Mouse (Mus musculus) lung, embryonic 16.5 days (tissue): ENCODE results near the gene Celsr1. TPM values are rescaled to one million over a fixed set of nuclear protein-coding genes. Genes with fewer than 3 reads are reported as not detected.

Experiments used
- ATAC-seq: fragments of 200-750 bp; cut with Nextera tagmentation; 2 replicates; pipeline ENCODE4 v1.8.0; 2017; ENCODE audit warnings: low read depth, mild to moderate bottlenecking, moderate library complexity
- H3K27ac ChIP-seq: fragments of 300-500 bp; sonication (generic); 2 replicates; pipeline ENCODE4 v1.5.1; 2014; ENCODE audit warnings: mild to moderate bottlenecking, control low read depth, low read length
- H3K27me3 ChIP-seq: fragments of 300-500 bp; sonication (generic); 2 replicates; pipeline ENCODE4 v1.6.1; 2014; ENCODE audit warnings: low read depth, low read length, mixed read lengths; ENCODE audit not compliant: control insufficient read depth, insufficient read depth
- H3K36me3 ChIP-seq: fragments of 300-500 bp; sonication (generic); 2 replicates; pipeline ENCODE4 v1.6.1; 2014; ENCODE audit warnings: low read length; ENCODE audit not compliant: control insufficient read depth, insufficient read depth
- H3K4me1 ChIP-seq: fragments of 300-500 bp; sonication (generic); replicated peaks from 2 replicates; pipeline ENCODE4 v1.6.1; 2014; ENCODE audit warnings: low read length, mixed read lengths; ENCODE audit not compliant: control insufficient read depth, insufficient read depth
- H3K4me2 ChIP-seq: fragments of 300-500 bp; sonication (generic); 2 replicates; pipeline ENCODE4 v1.6.1; 2014; ENCODE audit warnings: low read depth, low read length, control low read depth
- H3K4me3 ChIP-seq: fragments of 300-500 bp; sonication (generic); 2 replicates; pipeline ENCODE4 v1.5.1; 2014; ENCODE audit warnings: mild to moderate bottlenecking, low read length, control low read depth
- H3K9ac ChIP-seq: fragments of 300-500 bp; sonication (generic); 2 replicates; pipeline ENCODE4 v1.6.1; 2014; ENCODE audit warnings: low read length, control low read depth
- H3K9me3 ChIP-seq: fragments of 300-500 bp; sonication (generic); 2 replicates; pipeline ENCODE4 v1.6.1; 2016; ENCODE audit warnings: low read length; ENCODE audit not compliant: control insufficient read depth
- WGBS: fragments of 180-500 bp; shearing (Covaris S2); extraction: QIAGEN DNeasy Blood & Tissue Kit; methylation state at CpG from one replicate; pipeline ENCODE4 v1.1.7; 2014; 5-methylcytosine and 5-hydroxymethylcytosine counted together
- polyA plus RNA-seq: library from polyadenylated mRNA; unstranded; fragments of >200 nt; fragmentation: Nextera tagmentation; extraction: Ambion mirVana; gene quantifications from 2 replicates; pipeline ENCODE4 v1.2.1, GENCODE M21; 2015

The Celsr1 gene
- polyA plus RNA-seq, 1 experiment from 2014 or later, result 3.6 TPM

DNA sequence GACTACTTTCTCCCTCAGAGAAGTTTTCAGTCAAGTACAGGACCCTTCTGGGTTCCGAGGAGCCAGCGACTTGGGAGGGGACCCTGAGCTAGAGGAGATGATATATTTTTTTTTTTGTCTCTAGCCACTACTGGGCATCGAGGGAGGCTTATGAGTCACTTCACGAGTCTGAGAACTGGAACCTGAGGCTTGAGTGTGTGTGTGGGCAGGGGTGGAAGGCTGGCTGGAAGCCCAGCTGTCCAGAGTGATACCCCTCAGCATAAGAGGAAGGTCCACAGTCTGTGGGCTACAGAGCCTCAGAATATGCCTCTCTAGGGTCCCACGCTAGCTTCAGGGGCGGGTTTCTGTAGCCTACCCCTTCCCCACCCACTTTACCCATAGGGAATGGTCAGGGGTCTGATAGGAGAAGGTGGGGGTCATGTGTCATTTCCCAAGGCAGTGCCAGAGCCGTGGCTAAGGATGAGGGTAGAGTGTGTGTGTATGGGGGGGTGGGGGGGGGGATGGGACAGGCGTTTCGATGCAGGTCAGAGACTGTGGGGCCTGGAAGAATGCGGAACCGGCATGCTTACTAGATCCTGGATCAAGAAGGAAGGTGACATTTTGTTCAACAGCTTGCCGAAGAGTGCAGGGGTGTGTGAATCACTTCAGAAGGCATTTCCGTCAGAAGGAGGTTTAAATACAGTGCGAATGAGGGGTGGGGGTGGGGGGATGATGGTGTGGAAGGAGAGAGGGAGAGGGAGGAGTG, 33.4 kb upstream of the Celsr1 start:
- Histone ChIP-seq H3K9ac (no peak overlapping the region), H3K4me3 (no peak overlapping the region), H3K4me2 (0 out of 2 replicates have a peak overlapping the region, but pooled peaks have one; percentile 20), H3K36me3 (no peaks in the 10 kb centered on the region), H3K27ac (peak overlapping the region; percentile 65; the same call in 1 of the 2 replicates), H3K9me3 (no peaks in the 10 kb centered on the region), H3K4me1 (peaks cover 20% of the 10 kb centered on the region), H3K27me3 (no peaks in the 10 kb centered on the region)
- 29% methylated on average over 14 of the region's 14 CpGs for WGBS
- peak; percentile 37 for ATAC-seq

GRCm38 (mm10) chr15:86065367-86065766, 31.8 kb upstream of the Celsr1 start:
- Histone ChIP-seq H3K4me1 (peaks cover 32% of the 10 kb centered on the region), H3K27ac (no peak overlapping the region), H3K27me3 (no peaks in the 10 kb centered on the region), H3K4me3 (no peak overlapping the region), H3K9me3 (no peaks in the 10 kb centered on the region), H3K4me2 (no peak overlapping the region), H3K36me3 (no peaks in the 10 kb centered on the region), H3K9ac (no peak overlapping the region)
- WGBS, result 80% methylated on average over 4 of the region's 4 CpGs
- no peak for ATAC-seq

DNA sequence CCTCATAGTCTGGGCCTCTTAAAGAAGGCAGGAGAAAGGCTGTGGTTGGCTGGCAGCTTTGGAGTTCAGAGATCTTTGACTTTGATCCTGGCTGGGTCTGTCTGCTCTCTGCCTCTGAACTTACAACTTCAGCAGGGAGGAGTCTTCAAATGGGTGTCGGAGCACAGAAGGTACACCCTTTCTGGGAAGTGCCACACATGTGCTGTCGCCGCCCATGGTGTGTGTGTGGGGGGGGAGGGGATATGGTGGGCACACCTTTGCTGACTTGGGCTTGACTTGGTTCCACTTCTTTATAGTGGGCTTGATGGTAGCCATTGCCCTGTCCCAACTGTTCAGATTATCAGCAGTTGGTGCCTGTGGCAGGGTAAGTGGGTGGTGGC, 31.3 kb upstream of the Celsr1 start:
- no peak overlapping the region for H3K27ac ChIP-seq
- H3K27me3 ChIP-seq, result no peaks in the 10 kb centered on the region
- no peaks in the 10 kb centered on the region for H3K36me3 ChIP-seq
- no peak overlapping the region for H3K4me2 ChIP-seq
- no peak overlapping the region for H3K4me3 ChIP-seq
- ATAC-seq, result no peak
- 89% methylated on average over 3 of the region's 3 CpGs for WGBS
- H3K9ac ChIP-seq, result no peak overlapping the region; the same call in 1 of the 2 replicates
- peaks cover 36% of the 10 kb centered on the region for H3K4me1 ChIP-seq
- H3K9me3 ChIP-seq, result no peaks in the 10 kb centered on the region

DNA sequence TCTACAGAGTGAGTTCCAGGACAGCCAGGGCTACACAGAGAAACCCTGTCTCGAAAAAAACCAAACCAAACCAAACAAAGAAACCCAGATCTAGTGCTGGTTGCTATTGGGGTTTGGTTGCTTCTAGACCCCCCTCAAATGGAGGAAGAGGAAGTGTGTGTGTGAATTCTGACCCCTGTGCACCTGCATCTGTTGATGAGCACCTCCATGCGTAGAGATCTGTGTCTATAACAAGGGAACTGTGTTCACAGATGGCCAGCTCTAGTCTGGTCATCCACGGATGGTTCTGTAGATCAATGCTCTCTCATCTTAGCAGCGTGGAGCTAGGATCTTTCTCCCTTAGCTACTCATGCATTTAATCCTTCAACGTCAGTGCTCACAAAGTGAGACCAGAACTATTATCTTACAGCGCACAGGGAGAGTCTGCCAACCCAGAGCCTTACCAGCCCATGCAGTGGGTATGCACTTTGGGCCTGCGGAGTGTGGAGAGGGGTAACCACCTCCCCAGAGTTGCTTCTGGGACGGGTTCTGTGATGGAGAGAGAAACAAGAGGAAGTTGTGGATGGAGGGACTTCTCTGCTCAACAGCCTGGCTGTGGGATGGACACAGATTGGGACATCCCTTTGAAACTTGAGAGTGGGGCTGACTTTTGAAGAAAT, 30.7 kb upstream of the Celsr1 start:
- 82% methylated on average over 8 of the region's 8 CpGs for WGBS
- H3K9ac ChIP-seq, result no peak overlapping the region
- no peak overlapping the region for H3K4me2 ChIP-seq
- no peaks in the 10 kb centered on the region for H3K36me3 ChIP-seq
- ATAC-seq, result no peak
- no peak overlapping the region for H3K27ac ChIP-seq
- no peak overlapping the region for H3K4me3 ChIP-seq
- no peaks in the 10 kb centered on the region for H3K27me3 ChIP-seq
- no peaks in the 10 kb centered on the region for H3K9me3 ChIP-seq
- peaks cover 41% of the 10 kb centered on the region for H3K4me1 ChIP-seq

DNA sequence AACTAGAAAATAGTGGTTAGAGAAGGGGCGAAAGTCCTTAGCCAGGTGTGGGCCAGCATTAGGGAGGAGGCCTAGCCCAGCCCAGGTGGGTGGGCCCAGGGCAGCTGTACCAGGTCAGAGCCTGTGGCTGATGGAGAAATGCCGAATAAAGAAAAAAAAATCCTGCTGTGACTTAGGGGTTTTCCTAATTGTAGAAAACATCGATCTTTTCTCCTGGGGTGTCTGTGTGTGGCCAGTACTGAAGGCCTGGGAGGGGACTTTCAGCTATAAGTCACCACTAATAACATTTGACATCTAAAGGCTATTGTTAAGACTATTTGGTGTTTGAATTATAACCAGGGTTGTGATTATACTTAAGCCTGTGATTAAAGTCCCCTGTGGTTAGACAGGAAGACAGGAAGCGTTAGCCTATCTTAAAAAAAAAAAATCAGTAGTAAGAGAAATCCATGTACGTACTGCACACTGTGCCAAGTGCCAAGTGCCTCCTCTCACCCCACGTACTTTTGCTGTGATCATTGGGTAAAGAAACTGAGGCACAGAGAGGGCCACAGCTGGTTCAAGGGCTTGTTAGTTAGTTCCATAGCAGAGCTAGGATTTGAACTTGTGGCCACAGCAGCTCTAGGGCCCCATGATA, 28.4 kb upstream of the Celsr1 start:
- Histone ChIP-seq H3K4me2 (no peak overlapping the region), H3K27ac (no peak overlapping the region), H3K27me3 (no peaks in the 10 kb centered on the region), H3K9ac (no peak overlapping the region; the same call in 1 of the 2 replicates), H3K36me3 (no peaks in the 10 kb centered on the region), H3K4me3 (no peak overlapping the region), H3K4me1 (peaks cover 39% of the 10 kb centered on the region), H3K9me3 (no peaks in the 10 kb centered on the region)
- ATAC-seq, result no peak
- 61% methylated on average over 6 of the region's 6 CpGs for WGBS

GRCm38 (mm10) chr15:86061221-86061620, 27.6 kb upstream of the Celsr1 start:
- Histone ChIP-seq H3K4me1 (peaks cover 36% of the 10 kb centered on the region), H3K9me3 (no peaks in the 10 kb centered on the region), H3K27ac (no peak overlapping the region), H3K36me3 (no peaks in the 10 kb centered on the region), H3K4me2 (no peak overlapping the region), H3K27me3 (no peaks in the 10 kb centered on the region), H3K4me3 (no peak overlapping the region), H3K9ac (no peak overlapping the region)
- ATAC-seq, result no peak
- 80% methylated on average over 7 of the region's 7 CpGs for WGBS

DNA sequence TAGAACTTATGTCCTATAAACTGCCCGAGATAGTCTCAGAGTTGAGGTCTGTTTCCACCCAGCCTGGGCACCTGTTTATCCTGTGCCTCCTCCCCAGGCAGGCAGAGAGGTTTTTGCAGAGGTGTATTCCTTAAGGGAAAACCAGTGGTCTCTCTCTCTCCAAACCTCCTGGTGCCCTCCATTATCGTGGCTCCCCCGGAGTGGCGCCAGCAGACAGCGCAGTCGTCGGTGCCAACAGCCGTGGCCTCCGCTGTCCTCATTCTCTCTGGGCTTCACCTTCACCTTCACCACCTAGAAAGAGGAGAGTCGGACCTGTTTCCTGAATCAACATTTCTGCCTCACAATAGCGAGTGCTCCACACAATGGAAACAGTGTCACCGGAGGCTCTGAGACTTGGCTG, 27.0 kb upstream of the Celsr1 start:
- no peak overlapping the region; the same call in none of the 2 replicates for H3K9ac ChIP-seq
- H3K36me3 ChIP-seq, result no peaks in the 10 kb centered on the region
- H3K27ac ChIP-seq, result no peak overlapping the region
- no peak overlapping the region for H3K4me3 ChIP-seq
- H3K4me2 ChIP-seq, result no peak overlapping the region
- H3K27me3 ChIP-seq, result no peaks in the 10 kb centered on the region
- H3K9me3 ChIP-seq, result no peaks in the 10 kb centered on the region
- 62% methylated on average over 12 of the region's 12 CpGs for WGBS
- H3K4me1 ChIP-seq, result peaks cover 36% of the 10 kb centered on the region
- ATAC-seq, result no peak

GRCm38 (mm10) chr15:86059835-86060380, 26.3 kb upstream of the Celsr1 start:
- peak overlapping the region; percentile 85 for H3K4me3 ChIP-seq
- no peaks in the 10 kb centered on the region for H3K36me3 ChIP-seq
- WGBS, result 71% methylated on average over 7 of the region's 7 CpGs
- no peaks in the 10 kb centered on the region for H3K27me3 ChIP-seq
- peak overlapping the region; percentile 92; the same call in 1 of the 2 replicates for H3K9ac ChIP-seq
- no peak overlapping the region for H3K27ac ChIP-seq
- H3K4me1 ChIP-seq, result peaks cover 36% of the 10 kb centered on the region
- H3K9me3 ChIP-seq, result no peaks in the 10 kb centered on the region
- no peak for ATAC-seq
- H3K4me2 ChIP-seq, result peak overlapping the region; percentile 80
